Mouse (Mus musculus): Measurements from ENCODE around the gene Xrra1. TPM values are rescaled to one million over a fixed set of nuclear protein-coding genes. Genes with fewer than 3 reads are reported as not detected.

The Xrra1 gene
- under 1 TPM in 1 of 2 experiments, not detected in 1; 0.39 TPM for polyA plus RNA-seq (2017; shearing (Covaris generic))

GRCm38 (mm10) chr7:99858813-99859585 lies at the start of gene Xrra1:
Gene Xrra1 (plus strand): TSS chr7:99859116.
- peak; percentile 89 for ATAC-seq

DNA sequence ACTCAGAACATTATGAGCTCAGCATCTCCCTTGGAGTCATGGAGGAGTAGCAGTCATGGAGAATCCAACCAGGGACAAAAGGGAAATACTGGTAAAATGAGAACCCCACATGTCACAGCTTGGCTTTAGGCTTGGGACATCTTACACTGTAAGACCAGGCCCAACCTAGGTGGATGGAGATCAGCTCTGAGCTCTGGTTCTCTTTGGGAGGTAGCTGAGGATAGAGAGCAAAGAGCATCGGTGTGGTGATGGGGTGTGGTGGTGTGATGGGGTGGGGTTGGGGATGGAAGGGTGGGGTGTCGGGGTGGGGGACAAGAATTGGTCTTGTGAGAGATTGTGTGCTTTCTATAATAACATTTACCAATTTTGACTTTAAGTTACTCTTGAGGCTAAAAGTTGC lies 48.1 kb upstream of the Xrra1 start:
- no peak for ATAC-seq

DNA sequence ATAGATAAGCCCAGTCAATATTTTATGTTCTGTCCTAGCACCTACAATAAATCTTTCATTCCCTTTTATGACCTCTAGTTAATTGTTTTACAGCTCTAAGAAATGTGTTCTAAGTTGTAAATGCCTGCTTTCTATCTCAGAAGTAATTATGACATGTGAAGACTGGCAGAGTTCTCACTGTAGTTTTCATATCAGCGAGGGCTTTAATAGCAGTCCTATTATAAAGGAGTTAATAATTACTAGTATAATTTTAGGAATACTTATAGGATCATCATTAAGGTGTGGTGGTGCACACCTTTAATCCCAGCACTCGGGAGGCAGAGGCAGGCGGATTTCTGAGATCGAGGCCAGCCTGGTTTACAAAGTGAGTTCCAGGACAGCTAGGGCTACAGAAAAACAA lies 47.3 kb upstream of the Xrra1 start:
- ATAC-seq, result no peak

DNA sequence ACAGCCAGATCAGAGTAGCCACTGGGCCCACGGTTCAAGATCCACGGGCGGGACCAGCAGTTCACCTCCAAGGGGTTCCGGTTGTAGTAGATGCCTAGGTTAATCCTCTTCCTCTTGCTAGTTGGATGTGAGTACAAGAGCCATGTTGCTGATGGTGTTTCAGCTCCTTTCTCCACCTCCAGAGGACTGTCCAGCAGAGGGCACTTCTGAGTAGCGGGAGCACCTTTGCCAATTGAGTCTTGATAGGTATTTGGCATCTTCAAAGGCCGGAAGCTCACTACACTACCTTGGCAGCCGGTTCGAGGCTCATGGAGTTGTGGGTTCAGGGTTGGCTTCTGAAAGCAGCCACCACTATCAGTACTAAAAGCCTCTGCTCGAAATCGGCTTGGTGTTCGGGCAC lies 45.5 kb upstream of the Xrra1 start:
- no peak for ATAC-seq

- ATAC-seq, result peak; percentile 45
Measured at GRCm38 (mm10) chr7:99818181-99818725, 40.7 kb upstream of the Xrra1 start.

DNA sequence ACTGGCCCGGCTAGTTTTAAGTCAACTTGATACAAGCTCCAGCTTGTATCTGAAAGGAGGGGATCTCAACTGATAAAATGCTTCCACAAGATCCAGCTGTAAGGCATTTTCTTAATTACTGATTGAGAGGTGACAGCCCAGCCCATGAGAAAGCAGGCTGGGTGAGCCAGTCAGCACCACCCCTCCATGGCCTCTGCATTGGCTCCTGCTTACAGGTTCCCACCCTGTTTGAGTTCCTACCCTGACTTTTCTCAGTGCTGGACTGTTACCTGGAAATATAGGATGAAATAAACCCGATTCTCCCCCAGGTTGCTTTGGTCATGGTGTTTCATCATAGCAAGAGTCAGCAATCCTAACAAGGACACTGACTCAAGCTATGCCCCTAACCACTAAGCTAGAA lies 37.0 kb upstream of the Xrra1 start:
- ATAC-seq, result no peak

DNA sequence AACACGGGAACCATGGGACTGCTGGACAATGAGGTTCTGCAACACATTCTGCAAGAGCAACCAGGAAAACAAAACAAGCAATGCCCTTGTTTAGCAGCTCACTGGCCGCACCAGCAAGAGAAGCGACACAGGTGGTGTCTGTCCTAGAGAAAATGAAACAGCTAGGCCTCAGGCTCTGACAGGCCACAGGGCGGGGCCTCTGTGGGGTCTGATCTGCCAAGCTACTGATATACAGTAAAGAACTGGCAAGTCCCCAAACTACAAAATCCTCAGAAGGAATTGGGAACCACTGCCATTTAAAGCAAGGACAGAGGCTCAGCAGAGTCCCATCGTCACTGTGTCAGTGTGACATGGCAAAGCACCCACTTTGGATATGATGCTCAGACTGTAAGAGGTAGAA lies 36.5 kb upstream of the Xrra1 start:
- peak; percentile 65 for ATAC-seq

GRCm38 (mm10) chr7:99823045-99823663 lies 35.8 kb upstream of the Xrra1 start:
- peak; percentile 50 for ATAC-seq

- no peak for ATAC-seq
Measured at GRCm38 (mm10) chr7:99824649-99825483, 34.0 kb upstream of the Xrra1 start.

GRCm38 (mm10) chr7:99825511-99825910 lies 33.4 kb upstream of the Xrra1 start:
- no peak for ATAC-seq

DNA sequence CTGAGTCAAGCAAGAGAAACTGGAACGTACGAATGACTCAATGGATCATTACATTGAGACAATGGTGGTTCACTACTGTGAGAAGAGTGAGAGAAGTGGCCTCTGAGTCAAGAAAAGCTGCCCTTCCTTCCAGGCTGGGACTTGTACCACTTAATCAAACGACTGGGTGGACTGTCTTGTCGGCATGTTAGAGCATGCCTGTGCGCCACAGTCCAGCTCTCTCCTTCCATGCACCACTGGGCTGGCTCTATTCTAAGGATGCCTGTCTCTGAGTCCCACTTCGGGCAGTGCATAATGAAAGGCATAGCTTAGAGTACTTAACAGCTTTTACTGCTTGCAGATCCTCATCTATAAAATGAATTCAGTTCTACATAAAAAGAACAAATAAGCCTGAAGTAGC lies 32.8 kb upstream of the Xrra1 start:
- no peak for ATAC-seq

GRCm38 (mm10) chr7:99828083-99828570 lies 30.8 kb upstream of the Xrra1 start, which contains the start of gene Neu3:
Gene Neu3 (minus strand): TSS chr7:99828417.
- peak; percentile 97 for ATAC-seq

- peak; percentile 25 for ATAC-seq
Measured at GRCm38 (mm10) chr7:99833115-99833845, 25.6 kb upstream of the Xrra1 start.

GRCm38 (mm10) chr7:99833846-99834222 lies 25.1 kb upstream of the Xrra1 start:
- peak; percentile 86 for ATAC-seq

GRCm38 (mm10) chr7:99834314-99834853 lies 24.5 kb upstream of the Xrra1 start:
- ATAC-seq, result peak; percentile 50

GRCm38 (mm10) chr7:99836781-99837180 lies 22.1 kb upstream of the Xrra1 start:
- ATAC-seq, result no peak

DNA sequence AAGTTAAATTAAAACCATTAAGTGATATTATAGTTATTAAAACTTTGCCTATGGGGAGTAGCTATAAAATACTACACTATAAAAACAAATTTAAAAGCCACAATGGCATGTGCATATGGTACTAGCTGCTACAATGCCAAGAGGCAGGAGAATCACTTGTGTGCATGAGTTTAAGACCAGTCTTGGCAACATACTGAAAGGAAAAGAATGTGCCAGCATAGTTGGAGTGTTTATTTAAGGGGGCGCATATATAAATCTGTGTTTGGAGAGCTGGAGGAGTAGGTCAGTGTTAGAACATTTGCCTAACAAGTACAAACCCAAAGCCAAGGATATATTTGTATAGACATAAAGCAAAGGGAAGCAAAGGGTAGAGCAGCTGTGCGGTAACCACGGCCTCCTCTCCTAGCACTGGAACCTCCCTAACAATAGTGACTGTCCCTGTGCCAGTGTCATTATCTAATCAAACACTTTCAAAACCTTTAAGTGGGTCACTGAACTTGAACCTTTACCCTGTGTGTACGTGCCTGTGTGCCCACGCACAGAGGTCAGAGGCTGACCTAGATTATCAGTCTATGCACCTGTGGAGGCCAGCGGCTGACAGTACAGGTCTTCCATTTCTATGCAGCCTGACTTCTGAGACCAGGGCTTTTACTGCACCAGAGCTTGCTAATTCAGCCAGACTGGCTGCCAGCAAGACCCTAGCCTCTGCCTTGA lies 21.4 kb upstream of the Xrra1 start:
- no peak for ATAC-seq

DNA sequence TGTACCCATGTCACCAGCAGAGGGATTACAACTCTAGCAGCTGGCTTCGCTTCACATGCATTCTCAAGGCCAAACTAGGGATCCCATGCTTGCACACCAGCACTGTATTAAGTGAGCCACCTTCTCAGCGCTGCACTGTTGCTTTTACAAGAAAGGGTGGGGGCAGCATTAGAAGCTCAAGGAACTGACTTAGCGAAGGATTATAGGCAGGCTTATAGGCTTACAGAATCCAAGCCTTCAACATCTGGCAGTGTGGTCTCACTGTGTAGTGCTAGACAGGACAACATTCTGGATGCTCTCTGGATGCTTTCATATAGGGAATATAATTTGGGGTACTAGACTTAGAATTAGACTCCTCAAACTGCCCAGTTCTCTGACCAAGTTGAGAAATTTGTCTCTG lies 20.7 kb upstream of the Xrra1 start:
- no peak for ATAC-seq

DNA sequence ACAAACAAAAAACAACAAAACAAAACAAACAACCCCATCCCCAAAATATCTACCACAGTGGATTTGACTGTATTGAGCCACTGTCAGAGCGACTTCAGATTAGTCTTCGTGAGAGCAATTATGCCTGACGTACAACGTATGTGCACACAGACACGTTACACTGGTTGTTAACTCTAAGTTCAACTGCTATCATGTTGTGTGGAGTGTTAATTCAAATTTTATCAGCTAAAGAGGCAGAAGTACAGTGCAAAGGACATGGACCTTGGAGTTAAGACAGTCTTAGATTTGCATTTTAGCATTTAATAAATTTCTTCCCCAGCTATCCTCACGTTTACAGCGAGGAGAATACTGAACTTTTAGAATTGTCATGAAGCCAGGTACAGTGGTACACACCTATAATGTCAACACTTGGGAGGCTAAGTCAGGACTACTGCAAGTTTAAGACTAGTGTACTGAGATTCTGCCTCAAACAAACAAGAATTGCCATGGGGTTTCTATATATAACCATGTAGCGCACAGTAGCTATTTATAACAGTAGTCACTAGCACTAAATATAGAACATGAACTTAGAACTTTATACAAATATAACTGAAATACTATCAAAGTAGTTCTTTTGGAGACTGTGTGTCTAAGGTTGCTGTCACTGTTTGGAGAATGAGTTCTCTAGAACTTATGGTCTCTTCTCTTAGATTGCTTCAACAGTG lies 13.2 kb upstream of the Xrra1 start:
- no peak for ATAC-seq

DNA sequence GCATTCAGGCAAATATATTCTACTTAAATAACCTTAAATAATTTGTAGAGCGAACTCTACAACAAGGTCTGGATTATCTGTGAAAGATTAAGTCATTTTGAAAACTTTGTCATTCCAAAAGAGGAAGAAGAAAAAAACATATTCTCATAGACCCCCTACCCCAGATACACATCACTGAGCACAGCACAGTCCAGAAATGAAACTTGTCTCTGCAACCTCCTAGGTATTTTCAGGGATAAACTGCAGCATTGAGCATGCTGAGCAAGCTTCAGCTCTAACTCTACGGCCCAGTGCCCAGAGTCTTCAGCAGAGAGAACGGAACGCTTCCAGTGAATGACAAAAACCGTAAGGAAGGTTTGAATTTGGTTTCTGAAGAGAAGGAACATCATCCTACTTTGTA lies 8.4 kb upstream of the Xrra1 start:
- ATAC-seq, result no peak

DNA sequence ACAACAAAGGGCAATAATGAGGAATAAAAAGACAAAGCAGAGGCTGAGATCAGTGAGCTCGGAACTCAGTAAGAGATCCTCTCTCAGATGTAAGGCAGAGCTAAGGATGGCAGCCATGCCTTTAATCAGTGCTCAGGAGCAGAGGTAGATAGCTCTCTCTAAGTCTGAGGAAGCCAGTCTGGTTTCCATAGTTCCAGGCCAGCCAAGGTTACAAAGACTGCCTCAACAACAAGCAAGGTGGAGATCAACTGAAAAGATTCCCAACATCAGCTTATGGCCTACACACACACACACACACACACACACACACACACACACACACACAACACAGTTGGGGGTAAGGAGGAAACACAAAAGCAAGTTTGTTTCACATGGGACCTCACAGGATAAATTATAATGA lies 7.8 kb upstream of the Xrra1 start:
- ATAC-seq, result no peak

All from CD4-positive, CD25-positive, alpha-beta regulatory T cell, adult 4 months (primary cell).